Mouse (Mus musculus): ENCODE measurements around the gene Stard10.

DNA sequence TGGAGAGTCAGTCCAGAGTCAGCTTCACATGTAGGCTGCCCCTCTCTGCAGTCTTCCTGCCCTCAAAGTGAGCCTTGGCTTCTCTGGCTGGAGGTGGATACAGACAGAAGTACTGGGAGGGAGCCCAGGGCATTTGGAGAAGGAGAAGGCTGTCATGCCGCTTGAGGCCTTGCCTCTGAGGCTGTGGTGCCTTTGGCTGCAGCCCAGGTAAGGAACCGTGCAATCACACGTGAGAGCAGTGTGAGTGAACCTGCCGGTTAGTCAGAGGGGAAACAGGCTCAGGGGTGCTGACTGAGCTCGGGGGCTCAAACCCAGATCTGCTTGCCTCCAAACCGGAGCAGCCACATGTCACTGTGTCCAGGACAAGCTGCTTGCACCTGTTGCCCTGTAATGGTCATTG is 64.6 kb downstream of the Stard10 start:
- TF ChIP-seq POLR2A (IDR thresholded peaks at IDR 0.05; ENCODE audit: extremely low read depth, insufficient read depth, low read length): no peak
- TF ChIP-seq CTCF (IDR thresholded peaks at IDR 0.05; ENCODE audit: low read depth, low read length): no peak

Measured in liver, adult 2 months (tissue).